12 mouse cellular contexts compared by ENCODE assay signal in the genomic region with DNA sequence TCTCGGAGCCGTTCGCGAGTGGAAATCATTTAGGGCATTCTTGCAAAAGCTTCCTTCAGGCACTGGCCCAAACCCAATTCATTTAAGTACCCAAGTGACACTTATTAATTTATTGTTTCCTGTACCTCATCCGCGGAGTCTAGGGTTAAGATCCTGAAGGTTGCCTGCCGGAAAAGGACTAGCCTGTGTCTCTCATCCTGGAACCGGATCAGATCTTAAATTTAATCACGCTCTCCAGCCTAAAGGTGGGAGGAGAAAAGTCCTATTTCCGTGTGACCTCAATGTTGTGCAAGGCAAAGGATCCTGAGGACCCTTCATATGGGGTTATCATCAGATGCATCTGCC. TPM values are rescaled to one million over a fixed set of nuclear protein-coding genes. Genes with fewer than 3 reads are reported as not detected.
DNase-seq lines count a peak whose midpoint lies in the region; ATAC-seq lines count a peak whose summit lies in the region.
"Had no signal": no experiment of that assay in that cellular context is flagged by ENCODE, and none has a peak within 500 bp of the region (broad histone marks: within the 10 kb centered on the region; RNA-seq: fewer than 3 reads in every experiment).

No protein-coding gene starts in this region.

- H3K4me1 ChIP-seq in kidney, embryonic 16.5 days (ENCODE audit: insufficient read depth, low read length), result peaks cover 9% of the 10 kb centered on the region
- H3K4me1 ChIP-seq in embryonic facial prominence, embryonic 15.5 days, result peaks cover 17% of the 10 kb centered on the region
- peaks cover 16% of the 10 kb centered on the region for H3K4me1 ChIP-seq in intestine, embryonic 15.5 days (replicated peaks)
- H3K4me1 ChIP-seq in neural tube, embryonic 12.5 days, result peaks cover 19% of the 10 kb centered on the region

- H3K36me3 ChIP-seq in kidney, embryonic 16.5 days (ENCODE audit: insufficient read depth, low read length), result no peaks in the 10 kb centered on the region
- no peaks in the 10 kb centered on the region for H3K36me3 ChIP-seq in embryonic facial prominence, embryonic 15.5 days
- no peaks in the 10 kb centered on the region for H3K36me3 ChIP-seq in intestine, embryonic 15.5 days
- H3K36me3 ChIP-seq in neural tube, embryonic 12.5 days, result no peaks in the 10 kb centered on the region

- peaks cover 22% of the 10 kb centered on the region for H3K27me3 ChIP-seq in kidney, embryonic 16.5 days (ENCODE audit: insufficient read depth, low read length)
- H3K27me3 ChIP-seq in embryonic facial prominence, embryonic 15.5 days, result peaks cover 48% of the 10 kb centered on the region
- H3K27me3 ChIP-seq in intestine, embryonic 15.5 days (replicated peaks), result peaks cover 34% of the 10 kb centered on the region
- H3K27me3 ChIP-seq in neural tube, embryonic 12.5 days (replicated peaks), result peaks cover 68% of the 10 kb centered on the region

- H3K9ac ChIP-seq in kidney, embryonic 16.5 days (replicated peaks; ENCODE audit: low read length), result 0 out of 2 replicates have a peak overlapping the region, but pooled peaks have one; percentile 10
- H3K9ac ChIP-seq in embryonic facial prominence, embryonic 15.5 days, result no peak overlapping the region
- H3K9ac ChIP-seq in intestine, embryonic 15.5 days, result 0 out of 2 replicates have a peak overlapping the region, but pooled peaks have one; percentile 30
- H3K9ac ChIP-seq in neural tube, embryonic 12.5 days, result no peak overlapping the region

- H3K27ac ChIP-seq in kidney, embryonic 16.5 days (ENCODE audit: low read length), result no peak overlapping the region
- no peak overlapping the region for H3K27ac ChIP-seq in embryonic facial prominence, embryonic 15.5 days (replicated peaks)
- no peak overlapping the region for H3K27ac ChIP-seq in intestine, embryonic 15.5 days
- no peak overlapping the region for H3K27ac ChIP-seq in neural tube, embryonic 12.5 days

- H3K4me3 ChIP-seq in kidney, embryonic 16.5 days (ENCODE audit: low read length), result peak overlapping the region; percentile 61
- peak overlapping the region; percentile 49 for H3K4me3 ChIP-seq in embryonic facial prominence, embryonic 15.5 days (replicated peaks)
- H3K4me3 ChIP-seq in intestine, embryonic 15.5 days (replicated peaks), result peak overlapping the region; percentile 46
- H3K4me3 ChIP-seq in neural tube, embryonic 12.5 days, result peak overlapping the region; percentile 53
- H3K4me3 ChIP-seq: myocyte had no signal

- no peak for DNase-seq in kidney, adult 8-10 months
- no peak for DNase-seq in left cerebral cortex, postnatal 25 days (ENCODE audit: low spot score in 2 of 2)
- no peak for DNase-seq in cerebellum, adult 11-12 months
- no peak for DNase-seq in spleen, adult 18-20 months
- DNase-seq: layer of hippocampus, adult 9-11 months; thymus, adult 18-20 months had no signal

- H3K4me2 ChIP-seq in kidney, embryonic 16.5 days (replicated peaks; ENCODE audit: low read depth, low read length), result peak overlapping the region; percentile 99
- peak overlapping the region; percentile 96 for H3K4me2 ChIP-seq in embryonic facial prominence, embryonic 15.5 days (replicated peaks)
- H3K4me2 ChIP-seq in intestine, embryonic 15.5 days (replicated peaks), result peak overlapping the region; percentile 95
- peak overlapping the region; percentile 95 for H3K4me2 ChIP-seq in neural tube, embryonic 12.5 days (replicated peaks)

- peak; percentile 74 for ATAC-seq in kidney, embryonic 16.5 days (ENCODE audit: low FRiP score, low TSS enrichment)
- no peak for ATAC-seq in embryonic facial prominence, embryonic 15.5 days (ENCODE audit: insufficient number of reproducible peaks, low FRiP score, low TSS enrichment, low read depth)
- 0 out of 2 replicates have a peak, but pooled peaks have one; percentile 10 for ATAC-seq in intestine, embryonic 15.5 days
- ATAC-seq in neural tube, embryonic 12.5 days (ENCODE audit: low FRiP score, low read depth), result peak; percentile 26; the same call in 1 of the 2 replicates

- WGBS in kidney, embryonic 16.5 days, result 1% methylated on average over 10 of the region's 10 CpGs
- WGBS in embryonic facial prominence, embryonic 15.5 days, result 5% methylated on average over 10 of the region's 10 CpGs
- WGBS in intestine, embryonic 15.5 days, result 3% methylated on average over 10 of the region's 10 CpGs
- WGBS in neural tube, embryonic 12.5 days, result 6% methylated on average over 10 of the region's 10 CpGs

- H3K9me3 ChIP-seq in kidney, embryonic 16.5 days (ENCODE audit: low read length), result no peaks in the 10 kb centered on the region
- no peaks in the 10 kb centered on the region for H3K9me3 ChIP-seq in embryonic facial prominence, embryonic 15.5 days (replicated peaks)
- no peaks in the 10 kb centered on the region for H3K9me3 ChIP-seq in intestine, embryonic 15.5 days
- H3K9me3 ChIP-seq in neural tube, embryonic 12.5 days, result no peaks in the 10 kb centered on the region

- intact Hi-C loops in left cerebral cortex, postnatal 25 days (cut with DNase I), result loop anchor here (2.0 kb wide), 1 partner anchor 44 kb away; no protein-coding TSS in a partner anchor

RNA-seq across cellular contexts. Expression of a gene that starts 0.2 kb away (rescaled TPM):
- polyA plus RNA-seq in kidney, embryonic 16.5 days (2015; fragmentation: Nextera tagmentation; extraction: Ambion mirVana), result 0.76 and 1.1 TPM in 2 replicates
- 0.11 and 0.51 TPM in 2 replicates for polyA plus RNA-seq in embryonic facial prominence, embryonic 15.5 days (2015; fragmentation: Nextera tagmentation; extraction: Ambion mirVana)
- polyA plus RNA-seq in intestine, embryonic 15.5 days (2015; fragmentation: Nextera tagmentation; extraction: Ambion mirVana), result not detected in 2 replicates
- polyA plus RNA-seq in neural tube, embryonic 12.5 days (2016; fragmentation: Nextera tagmentation; extraction: Ambion mirVana), result 3.5 and 4.0 TPM in 2 replicates
- 10 to 100 TPM; 28.1 to 32.2 TPM for total RNA-seq in left cerebral cortex, postnatal 25 days (2021)
- polyA plus RNA-seq: myocyte had no signal

RNA-seq across cellular contexts. Expression of a gene that starts 29.3 kb away (rescaled TPM):
- not detected in 2 replicates for polyA plus RNA-seq in kidney, embryonic 16.5 days (2015; fragmentation: Nextera tagmentation; extraction: Ambion mirVana)
- polyA plus RNA-seq in embryonic facial prominence, embryonic 15.5 days (2015; fragmentation: Nextera tagmentation; extraction: Ambion mirVana), result not detected in 2 replicates
- polyA plus RNA-seq in intestine, embryonic 15.5 days (2015; fragmentation: Nextera tagmentation; extraction: Ambion mirVana), result not detected in 2 replicates
- not detected in 2 replicates for polyA plus RNA-seq in neural tube, embryonic 12.5 days (2016; fragmentation: Nextera tagmentation; extraction: Ambion mirVana)
- not detected for total RNA-seq in left cerebral cortex, postnatal 25 days (2021)
- polyA plus RNA-seq: brain, embryonic 14.5 days; myocyte had no signal

RNA-seq across cellular contexts. Expression of a gene that starts 47.8 kb away (rescaled TPM):
- not detected in 2 replicates for polyA plus RNA-seq in kidney, embryonic 16.5 days (2015; fragmentation: Nextera tagmentation; extraction: Ambion mirVana)
- not detected in 2 replicates for polyA plus RNA-seq in embryonic facial prominence, embryonic 15.5 days (2015; fragmentation: Nextera tagmentation; extraction: Ambion mirVana)
- not detected in 2 replicates for polyA plus RNA-seq in intestine, embryonic 15.5 days (2015; fragmentation: Nextera tagmentation; extraction: Ambion mirVana)
- not detected in 2 replicates for polyA plus RNA-seq in neural tube, embryonic 12.5 days (2016; fragmentation: Nextera tagmentation; extraction: Ambion mirVana)
- not detected for total RNA-seq in left cerebral cortex, postnatal 25 days (2021)
- polyA plus RNA-seq: brain, embryonic 14.5 days; myocyte had no signal

RNA-seq across cellular contexts. Expression of a gene that starts 59.7 kb away (rescaled TPM):
- not detected in 2 replicates for polyA plus RNA-seq in kidney, embryonic 16.5 days (2015; fragmentation: Nextera tagmentation; extraction: Ambion mirVana)
- not detected in 2 replicates for polyA plus RNA-seq in embryonic facial prominence, embryonic 15.5 days (2015; fragmentation: Nextera tagmentation; extraction: Ambion mirVana)
- polyA plus RNA-seq in intestine, embryonic 15.5 days (2015; fragmentation: Nextera tagmentation; extraction: Ambion mirVana), result not detected in 2 replicates
- polyA plus RNA-seq in neural tube, embryonic 12.5 days (2016; fragmentation: Nextera tagmentation; extraction: Ambion mirVana), result not detected in 2 replicates
- total RNA-seq in left cerebral cortex, postnatal 25 days (2021), result not detected
- polyA plus RNA-seq: brain, embryonic 14.5 days; myocyte had no signal

Comparison
In these comparisons a context has a peak if more than half of its experiments do, and no peak if none do; other contexts are left out.
1. H3K9ac ChIP-seq: peak in kidney, embryonic 16.5 days (single experiment) and intestine, embryonic 15.5 days (single experiment); none in embryonic facial prominence, embryonic 15.5 days (single experiment) and neural tube, embryonic 12.5 days (single experiment).
2. Peak in every context shown above with its lines, with median percentiles within 50 percentile points of each other: H3K4me2 ChIP-seq and H3K4me3 ChIP-seq.